Mouse (Mus musculus): ENCODE measurements at regions not wholly inside any gene's neighbourhood (a gene's known extent, or its start where the extent isn't known, plus 50 kb on each side); places are given as distances from the start of the nearest gene placed in this dataset.
"Not testable (repeated sequence)": the region's sequence is repeated elsewhere in the genome, so short reads cannot be mapped to it uniquely, and the experiment has no call there.

DNA sequence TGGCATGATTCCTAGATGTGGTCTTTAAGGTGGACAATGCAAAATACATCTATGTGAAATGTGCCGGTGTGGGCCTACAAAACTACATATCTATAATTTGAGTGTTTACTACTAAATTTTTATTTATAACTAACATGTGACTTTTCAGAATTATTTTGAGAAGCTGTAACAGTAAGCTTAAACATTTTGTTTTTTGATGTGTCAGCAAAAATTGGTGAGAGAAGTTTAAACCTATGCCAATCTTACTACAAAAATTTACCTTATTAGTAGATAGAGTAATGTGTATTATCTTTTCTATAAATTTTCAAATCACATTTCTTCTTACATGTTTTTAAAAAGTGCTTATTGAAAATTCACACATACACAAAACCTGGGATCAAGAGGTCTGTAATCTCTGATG is 525.1 kb upstream of the Rorb start:
- Histone ChIP-seq H3K9ac (ENCODE audit: low read depth, low read length, severe bottlenecking) (no peak overlapping the region), H3K4me1 (ENCODE audit: control insufficient read depth, insufficient read depth, low read length) (no peaks in the 10 kb centered on the region), H3K27ac (replicated peaks; ENCODE audit: low read depth, low read length) (no peak overlapping the region), H3K27me3 (ENCODE audit: control insufficient read depth, insufficient read depth, low read length) (no peaks in the 10 kb centered on the region), H3K4me2 (replicated peaks; ENCODE audit: low read depth, low read length, severe bottlenecking) (no peak overlapping the region), H3K36me3 (ENCODE audit: control insufficient read depth, insufficient read depth, low read length) (no peaks in the 10 kb centered on the region), H3K4me3 (replicated peaks; ENCODE audit: low read length) (no peak overlapping the region), H3K9me3 (ENCODE audit: control insufficient read depth, low read length) (no peaks in the 10 kb centered on the region)
- no peak for ATAC-seq (ENCODE audit: low FRiP score, low read depth)
- DNase-seq (ENCODE audit: low spot score) = no peak
- TF ChIP-seq POLR2A (IDR thresholded peaks at IDR 0.05; ENCODE audit: borderline replicate concordance, extremely low read depth, insufficient read depth, insufficient read length) = no peak
- 93% methylated on average over 1 of the region's 1 CpGs for WGBS

DNA sequence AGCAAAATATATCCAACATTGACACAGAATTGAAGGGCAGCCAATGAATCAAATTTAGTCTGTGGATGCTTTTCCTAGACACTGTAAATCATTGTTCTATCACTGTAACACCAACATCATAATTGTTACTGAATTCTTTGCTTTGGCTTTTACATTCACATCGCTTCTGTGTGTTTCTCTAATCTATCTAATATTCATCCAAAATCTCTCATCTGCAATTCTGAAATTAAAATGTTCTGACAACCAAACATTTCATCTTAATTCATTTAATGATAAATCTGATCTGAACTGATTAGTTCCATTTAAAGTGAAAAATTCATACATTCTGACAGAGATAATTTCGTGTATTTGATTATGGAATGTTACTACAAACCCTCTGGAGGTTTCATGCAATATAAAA is 476.9 kb upstream of the Rorb start:
- Histone ChIP-seq H3K9me3 (ENCODE audit: control insufficient read depth, low read length) (no peaks in the 10 kb centered on the region), H3K9ac (ENCODE audit: low read depth, low read length, severe bottlenecking) (no peak overlapping the region), H3K4me2 (replicated peaks; ENCODE audit: low read depth, low read length, severe bottlenecking) (no peak overlapping the region), H3K4me1 (ENCODE audit: control insufficient read depth, insufficient read depth, low read length) (no peaks in the 10 kb centered on the region), H3K4me3 (replicated peaks; ENCODE audit: low read length) (no peak overlapping the region), H3K27ac (replicated peaks; ENCODE audit: low read depth, low read length) (no peak overlapping the region), H3K27me3 (ENCODE audit: control insufficient read depth, insufficient read depth, low read length) (no peaks in the 10 kb centered on the region), H3K36me3 (ENCODE audit: control insufficient read depth, insufficient read depth, low read length) (no peaks in the 10 kb centered on the region)
- ATAC-seq (ENCODE audit: low FRiP score, low read depth) (no peak), DNase-seq (ENCODE audit: low spot score) (no peak)
- no peak for TF ChIP-seq POLR2A (IDR thresholded peaks at IDR 0.05; ENCODE audit: borderline replicate concordance, extremely low read depth, insufficient read depth, insufficient read length)
- WGBS = 60% methylated on average over 2 of the region's 2 CpGs

DNA sequence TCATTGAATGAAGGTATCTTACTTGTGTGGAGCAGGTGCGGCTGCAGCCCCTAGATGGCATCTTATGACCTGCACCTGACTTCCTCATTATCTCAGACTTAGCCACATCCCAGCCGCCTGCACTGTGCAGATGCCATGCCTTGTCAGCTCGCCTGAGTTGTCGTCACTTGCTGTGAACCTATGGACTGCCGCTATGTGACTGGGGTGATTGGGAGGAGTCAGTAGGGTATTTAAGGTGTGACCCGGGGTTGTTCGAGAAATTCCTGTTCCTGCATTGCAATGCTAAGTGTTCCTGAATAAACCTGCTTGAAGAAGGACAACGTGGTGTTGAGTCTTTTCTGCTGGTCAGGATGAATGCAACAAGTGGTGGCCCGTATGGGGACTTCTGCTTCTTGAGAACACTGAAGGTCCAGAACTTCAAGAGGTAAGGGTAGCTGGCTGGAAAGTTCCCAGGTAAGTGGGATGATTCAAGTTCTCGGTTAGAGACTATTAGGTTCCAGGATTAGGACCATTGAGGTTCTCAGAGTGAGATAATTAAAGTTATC is 464.1 kb upstream of the Rorb start:
- not testable (repeated sequence) for H3K9ac ChIP-seq (ENCODE audit: low read depth, low read length, severe bottlenecking); H3K4me1 ChIP-seq (ENCODE audit: control insufficient read depth, insufficient read depth, low read length); H3K27me3 ChIP-seq (ENCODE audit: control insufficient read depth, insufficient read depth, low read length); H3K9me3 ChIP-seq (ENCODE audit: control insufficient read depth, low read length); ATAC-seq (ENCODE audit: low FRiP score, low read depth); H3K4me2 ChIP-seq (replicated peaks; ENCODE audit: low read depth, low read length, severe bottlenecking); H3K27ac ChIP-seq (replicated peaks; ENCODE audit: low read depth, low read length); DNase-seq (ENCODE audit: low spot score); H3K36me3 ChIP-seq (ENCODE audit: control insufficient read depth, insufficient read depth, low read length); H3K4me3 ChIP-seq (replicated peaks; ENCODE audit: low read length)
- WGBS = 85% methylated on average over 10 of the region's 10 CpGs

DNA sequence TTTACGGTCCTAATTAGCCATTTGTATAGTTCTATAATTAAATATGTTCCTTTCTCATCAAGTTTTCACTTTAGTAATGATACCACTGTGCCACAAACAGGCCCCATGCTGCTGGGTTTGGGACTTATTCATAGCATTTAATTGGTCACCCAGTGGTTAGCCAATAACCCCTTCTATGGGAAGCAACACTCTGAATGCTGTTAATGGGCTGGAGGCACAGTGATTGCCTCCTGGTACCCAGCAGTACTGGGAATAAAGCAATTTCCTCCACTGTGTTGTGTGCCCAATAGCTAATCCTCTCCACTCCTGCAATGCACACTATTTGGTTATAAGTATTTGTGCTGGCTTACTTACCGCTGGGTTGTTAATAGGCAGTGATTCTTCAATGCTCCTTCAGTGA is 453.7 kb upstream of the Rorb start:
- 44% methylated on average over 2 of the region's 2 CpGs for WGBS
- Histone ChIP-seq H3K4me1 (ENCODE audit: control insufficient read depth, insufficient read depth, low read length) (no peaks in the 10 kb centered on the region), H3K27ac (replicated peaks; ENCODE audit: low read depth, low read length) (no peak overlapping the region), H3K27me3 (ENCODE audit: control insufficient read depth, insufficient read depth, low read length) (no peaks in the 10 kb centered on the region), H3K9ac (ENCODE audit: low read depth, low read length, severe bottlenecking) (no peak overlapping the region), H3K36me3 (ENCODE audit: control insufficient read depth, insufficient read depth, low read length) (no peaks in the 10 kb centered on the region), H3K4me3 (replicated peaks; ENCODE audit: low read length) (no peak overlapping the region), H3K9me3 (ENCODE audit: control insufficient read depth, low read length) (no peaks in the 10 kb centered on the region), H3K4me2 (replicated peaks; ENCODE audit: low read depth, low read length, severe bottlenecking) (no peak overlapping the region)
- no peak for DNase-seq (ENCODE audit: low spot score)
- no peak for TF ChIP-seq POLR2A (IDR thresholded peaks at IDR 0.05; ENCODE audit: borderline replicate concordance, extremely low read depth, insufficient read depth, insufficient read length)
- ATAC-seq (ENCODE audit: low FRiP score, low read depth) = no peak

DNA sequence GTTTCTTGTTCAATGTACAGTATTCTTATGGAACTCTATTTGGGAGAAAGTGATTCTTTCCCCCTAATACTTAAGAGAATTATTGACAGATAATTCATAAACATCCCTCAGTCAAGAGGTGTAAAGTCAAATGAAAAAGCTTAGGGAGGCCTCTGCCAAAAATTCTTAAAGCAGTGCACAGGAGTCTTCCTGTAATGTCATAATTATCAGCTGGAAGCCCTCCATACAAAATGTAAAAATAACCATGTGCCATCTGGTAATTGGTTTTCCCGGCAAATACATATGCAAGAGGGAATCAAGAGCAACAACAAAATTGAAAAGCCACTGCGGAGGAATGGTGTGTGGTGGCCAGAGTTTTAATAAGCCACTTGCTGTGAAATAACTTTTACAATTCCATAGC is 424.1 kb upstream of the Rorb start:
- H3K36me3 ChIP-seq (ENCODE audit: control insufficient read depth, insufficient read depth, low read length) = no peaks in the 10 kb centered on the region
- 65% methylated on average over 2 of the region's 2 CpGs for WGBS
- H3K9ac ChIP-seq (ENCODE audit: low read depth, low read length, severe bottlenecking) = no peak overlapping the region
- no peak overlapping the region for H3K4me2 ChIP-seq (replicated peaks; ENCODE audit: low read depth, low read length, severe bottlenecking)
- no peak for TF ChIP-seq POLR2A (IDR thresholded peaks at IDR 0.05; ENCODE audit: borderline replicate concordance, extremely low read depth, insufficient read depth, insufficient read length)
- no peak for DNase-seq (ENCODE audit: low spot score)
- no peaks in the 10 kb centered on the region for H3K4me1 ChIP-seq (ENCODE audit: control insufficient read depth, insufficient read depth, low read length)
- ATAC-seq (ENCODE audit: low FRiP score, low read depth) = no peak
- no peak overlapping the region for H3K4me3 ChIP-seq (replicated peaks; ENCODE audit: low read length)
- no peak overlapping the region for H3K27ac ChIP-seq (replicated peaks; ENCODE audit: low read depth, low read length)
- no peaks in the 10 kb centered on the region for H3K27me3 ChIP-seq (ENCODE audit: control insufficient read depth, insufficient read depth, low read length)
- H3K9me3 ChIP-seq (ENCODE audit: control insufficient read depth, low read length) = no peaks in the 10 kb centered on the region

DNA sequence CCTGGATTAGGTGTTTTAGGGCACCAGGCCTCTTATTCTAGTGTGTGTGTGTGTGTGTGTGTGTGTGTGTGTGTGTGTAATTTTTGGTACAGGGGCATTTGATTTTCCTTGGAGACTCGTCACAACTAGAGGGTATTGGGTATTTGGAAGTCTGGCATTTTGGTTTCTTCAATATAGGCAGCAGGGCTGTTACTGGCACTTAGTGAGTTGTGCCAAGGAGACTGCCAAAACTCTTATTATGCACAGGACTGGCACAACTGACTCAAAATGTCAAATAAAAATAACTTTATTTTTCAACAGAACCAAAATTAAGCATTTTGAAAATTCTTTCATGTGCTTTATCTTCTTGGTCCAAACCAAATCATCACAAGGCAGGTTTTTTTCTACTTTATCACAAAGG is 413.2 kb upstream of the Rorb start:
- TF ChIP-seq POLR2A (IDR thresholded peaks at IDR 0.05; ENCODE audit: borderline replicate concordance, extremely low read depth, insufficient read depth, insufficient read length) = no peak
- DNase-seq (ENCODE audit: low spot score) = no peak
- WGBS = 68% methylated on average over 1 of the region's 1 CpGs
- no peak for ATAC-seq (ENCODE audit: low FRiP score, low read depth)
- no peaks in the 10 kb centered on the region for H3K36me3 ChIP-seq (ENCODE audit: control insufficient read depth, insufficient read depth, low read length)
- H3K9ac ChIP-seq (ENCODE audit: low read depth, low read length, severe bottlenecking) = no peak overlapping the region
- no peak overlapping the region for H3K27ac ChIP-seq (replicated peaks; ENCODE audit: low read depth, low read length)
- no peak overlapping the region for H3K4me3 ChIP-seq (replicated peaks; ENCODE audit: low read length)
- no peaks in the 10 kb centered on the region for H3K27me3 ChIP-seq (ENCODE audit: control insufficient read depth, insufficient read depth, low read length)
- no peak overlapping the region for H3K4me2 ChIP-seq (replicated peaks; ENCODE audit: low read depth, low read length, severe bottlenecking)
- no peaks in the 10 kb centered on the region for H3K4me1 ChIP-seq (ENCODE audit: control insufficient read depth, insufficient read depth, low read length)
- no peaks in the 10 kb centered on the region for H3K9me3 ChIP-seq (ENCODE audit: control insufficient read depth, low read length)
